Mouse (Mus musculus): Measurements from ENCODE around the gene Has1. TPM values are rescaled to one million over a fixed set of nuclear protein-coding genes. Genes with fewer than 3 reads are reported as not detected.

The Has1 gene
- total RNA-seq, 1 experiment: 0.22 TPM

DNA sequence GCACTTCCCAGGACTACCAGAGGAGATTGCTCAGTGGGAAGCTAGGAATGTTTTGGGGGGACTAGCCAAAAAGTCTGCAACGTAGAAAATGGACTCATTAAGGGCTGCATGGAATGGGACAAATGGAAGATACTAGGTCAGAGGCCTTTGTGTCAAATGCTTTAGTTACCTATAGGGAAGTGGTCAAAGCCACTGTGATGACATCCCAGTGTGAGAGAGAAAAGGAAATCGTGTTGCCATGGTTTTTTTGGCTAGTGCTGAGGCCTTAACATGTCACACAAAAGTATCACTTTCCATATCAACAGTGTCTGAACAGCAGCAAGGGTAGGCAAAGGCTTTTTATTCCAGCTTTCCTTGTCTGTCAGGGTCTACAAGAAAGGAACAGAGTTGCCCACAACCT, 10.2 kb upstream of the Has1 start:
- no peak overlapping the region for H3K27ac ChIP-seq (ENCODE audit: insufficient read depth, low read depth, low read length, poor library complexity, severe bottlenecking)
- no peaks in the 10 kb centered on the region for H3K9me3 ChIP-seq (ENCODE audit: control insufficient read depth, insufficient read depth, low read depth, low read length)
- H3K4me1 ChIP-seq (ENCODE audit: control insufficient read depth in 2 of 2, insufficient read depth in 2 of 2, low read length in 2 of 2, poor library complexity in 1 of 2): no peaks in the 10 kb centered on the region
- TF ChIP-seq MAFK (IDR thresholded peaks at IDR 0.05; ENCODE audit: insufficient read depth, low read depth, low read length) (no peak), CHD2 (IDR thresholded peaks at IDR 0.05; ENCODE audit: low read depth, low read length) (no peak), ZC3H11A (IDR thresholded peaks at IDR 0.05; ENCODE audit: borderline replicate concordance, low read depth, low read length) (no peak), ZNF384 (IDR thresholded peaks at IDR 0.05; ENCODE audit: low read depth, low read length) (no peak), HCFC1 (IDR thresholded peaks at IDR 0.05; ENCODE audit: borderline replicate concordance, insufficient read depth, low read length) (no peak)
- in situ Hi-C loops (cut with MboI; ENCODE audit: low sequenced_read_pairs in 2 of 2, unreplicated experiment in 2 of 2): no loop called here
- no peaks in the 10 kb centered on the region for H3K36me3 ChIP-seq (ENCODE audit: control insufficient read depth, insufficient read depth, low read length, poor library complexity, severe bottlenecking)
- H3K4me3 ChIP-seq (ENCODE audit: insufficient read depth in 1 of 2, low read depth in 1 of 2, low read length in 2 of 2, poor library complexity in 1 of 2, severe bottlenecking in 1 of 2): no peak overlapping the region
- H3K9ac ChIP-seq (ENCODE audit: insufficient read depth, low read depth, low read length, poor library complexity, severe bottlenecking): no peak overlapping the region
- DNase-seq (ENCODE audit: low read depth, low spot score): no peak

DNA sequence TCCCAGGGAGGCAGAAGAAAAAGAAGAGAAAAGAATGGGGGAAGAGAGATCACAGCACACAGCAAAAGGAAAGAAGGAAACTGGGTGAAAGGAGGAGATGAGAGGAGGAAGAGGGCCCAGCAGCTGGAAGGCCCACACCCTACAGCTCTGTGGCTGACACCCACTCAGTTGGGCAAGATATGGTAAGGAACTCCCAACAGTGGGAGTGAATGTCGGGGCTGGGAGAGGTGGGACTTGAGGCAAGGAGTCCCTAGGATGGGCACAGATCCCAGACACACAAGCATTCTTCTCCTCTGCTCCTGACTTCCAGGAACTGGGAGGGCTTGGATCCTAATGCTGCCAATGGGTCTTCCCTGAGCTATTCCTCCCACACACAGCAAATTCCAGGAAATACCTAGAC, 7.4 kb upstream of the Has1 start:
- H3K4me1 ChIP-seq (ENCODE audit: control insufficient read depth in 2 of 2, insufficient read depth in 2 of 2, low read length in 2 of 2, poor library complexity in 1 of 2): no peaks in the 10 kb centered on the region
- H3K9me3 ChIP-seq (ENCODE audit: control insufficient read depth, insufficient read depth, low read depth, low read length): no peaks in the 10 kb centered on the region
- TF ChIP-seq ZC3H11A (IDR thresholded peaks at IDR 0.05; ENCODE audit: borderline replicate concordance, low read depth, low read length): no peak
- TF ChIP-seq HCFC1 (IDR thresholded peaks at IDR 0.05; ENCODE audit: borderline replicate concordance, insufficient read depth, low read length): no peak
- no peak for TF ChIP-seq ZNF384 (IDR thresholded peaks at IDR 0.05; ENCODE audit: low read depth, low read length)
- TF ChIP-seq MAFK (IDR thresholded peaks at IDR 0.05; ENCODE audit: insufficient read depth, low read depth, low read length): no peak
- TF ChIP-seq CHD2 (IDR thresholded peaks at IDR 0.05; ENCODE audit: low read depth, low read length): no peak
- no peak overlapping the region for H3K4me3 ChIP-seq (ENCODE audit: insufficient read depth in 1 of 2, low read depth in 1 of 2, low read length in 2 of 2, poor library complexity in 1 of 2, severe bottlenecking in 1 of 2)
- in situ Hi-C loops (cut with MboI; ENCODE audit: low sequenced_read_pairs in 2 of 2, unreplicated experiment in 2 of 2): no loop called here
- H3K36me3 ChIP-seq (ENCODE audit: control insufficient read depth, insufficient read depth, low read length, poor library complexity, severe bottlenecking): no peaks in the 10 kb centered on the region
- no peak for DNase-seq (ENCODE audit: low read depth, low spot score)
- H3K27ac ChIP-seq (ENCODE audit: insufficient read depth, low read depth, low read length, poor library complexity, severe bottlenecking): no peak overlapping the region
- H3K9ac ChIP-seq (ENCODE audit: insufficient read depth, low read depth, low read length, poor library complexity, severe bottlenecking): no peak overlapping the region

DNA sequence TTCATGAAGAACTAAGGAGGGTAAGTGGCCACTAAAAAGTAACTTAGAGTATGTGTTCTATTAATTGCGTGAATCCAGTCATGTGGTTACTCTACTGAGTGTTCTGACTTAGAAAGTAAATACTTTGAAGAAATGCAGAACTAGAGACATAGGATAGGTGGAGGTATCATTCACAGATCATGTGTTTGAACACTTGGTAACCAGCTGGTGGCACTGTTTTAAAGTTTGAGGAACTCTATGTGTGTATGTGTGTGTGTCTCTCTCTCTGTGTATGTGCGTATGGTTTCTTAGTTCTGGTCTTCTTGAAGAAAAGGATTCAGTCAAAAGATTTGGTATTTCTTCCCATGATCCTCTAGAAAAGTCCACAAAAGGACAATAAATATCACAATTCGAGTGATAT, 5.1 kb upstream of the Has1 start:
- Histone ChIP-seq H3K36me3 (ENCODE audit: control insufficient read depth, insufficient read depth, low read length, poor library complexity, severe bottlenecking) (no peaks in the 10 kb centered on the region), H3K4me1 (ENCODE audit: control insufficient read depth in 2 of 2, insufficient read depth in 2 of 2, low read length in 2 of 2, poor library complexity in 1 of 2) (no peaks in the 10 kb centered on the region), H3K4me3 (ENCODE audit: insufficient read depth in 1 of 2, low read depth in 1 of 2, low read length in 2 of 2, poor library complexity in 1 of 2, severe bottlenecking in 1 of 2) (no peak overlapping the region), H3K9me3 (ENCODE audit: control insufficient read depth, insufficient read depth, low read depth, low read length) (no peaks in the 10 kb centered on the region), H3K27ac (ENCODE audit: insufficient read depth, low read depth, low read length, poor library complexity, severe bottlenecking) (no peak overlapping the region), H3K9ac (ENCODE audit: insufficient read depth, low read depth, low read length, poor library complexity, severe bottlenecking) (no peak overlapping the region)
- TF ChIP-seq HCFC1 (IDR thresholded peaks at IDR 0.05; ENCODE audit: borderline replicate concordance, insufficient read depth, low read length): no peak
- TF ChIP-seq ZC3H11A (IDR thresholded peaks at IDR 0.05; ENCODE audit: borderline replicate concordance, low read depth, low read length): no peak
- TF ChIP-seq MAFK (IDR thresholded peaks at IDR 0.05; ENCODE audit: insufficient read depth, low read depth, low read length): no peak
- TF ChIP-seq CHD2 (IDR thresholded peaks at IDR 0.05; ENCODE audit: low read depth, low read length): no peak
- TF ChIP-seq ZNF384 (IDR thresholded peaks at IDR 0.05; ENCODE audit: low read depth, low read length): no peak
- no peak for DNase-seq (ENCODE audit: low read depth, low spot score)
- in situ Hi-C loops (cut with MboI; ENCODE audit: low sequenced_read_pairs in 2 of 2, unreplicated experiment in 2 of 2): no loop called here

DNA sequence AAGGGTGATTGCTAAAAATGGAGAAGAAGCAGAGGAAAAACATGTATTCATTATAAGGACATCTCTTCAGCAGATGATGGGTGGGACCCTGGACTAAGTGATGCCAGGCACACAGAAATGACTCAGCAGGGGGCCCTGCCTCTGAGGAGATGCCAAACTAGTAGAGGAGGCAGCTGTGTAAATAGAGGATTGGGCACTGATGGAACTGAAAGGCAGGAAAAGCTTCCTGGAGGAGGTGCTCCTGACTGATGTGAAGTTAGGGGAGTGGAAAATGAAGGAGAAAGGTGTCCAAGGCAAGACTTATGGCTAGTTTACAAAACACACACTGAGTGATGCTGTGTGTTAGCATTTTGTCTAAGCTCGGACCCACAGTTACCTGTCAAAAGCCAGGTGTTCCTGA, 2.4 kb upstream of the Has1 start:
- Histone ChIP-seq H3K27ac (ENCODE audit: insufficient read depth, low read depth, low read length, poor library complexity, severe bottlenecking) (no peak overlapping the region), H3K4me3 (ENCODE audit: insufficient read depth in 1 of 2, low read depth in 1 of 2, low read length in 2 of 2, poor library complexity in 1 of 2, severe bottlenecking in 1 of 2) (no peak overlapping the region), H3K36me3 (ENCODE audit: control insufficient read depth, insufficient read depth, low read length, poor library complexity, severe bottlenecking) (no peaks in the 10 kb centered on the region), H3K9ac (ENCODE audit: insufficient read depth, low read depth, low read length, poor library complexity, severe bottlenecking) (no peak overlapping the region), H3K4me1 (ENCODE audit: control insufficient read depth in 2 of 2, insufficient read depth in 2 of 2, low read length in 2 of 2, poor library complexity in 1 of 2) (no peaks in the 10 kb centered on the region; a peak in 1 of 4 replicates), H3K9me3 (ENCODE audit: control insufficient read depth, insufficient read depth, low read depth, low read length) (no peaks in the 10 kb centered on the region)
- DNase-seq (ENCODE audit: low read depth, low spot score): no peak
- TF ChIP-seq CHD2 (IDR thresholded peaks at IDR 0.05; ENCODE audit: low read depth, low read length): no peak
- no peak for TF ChIP-seq HCFC1 (IDR thresholded peaks at IDR 0.05; ENCODE audit: borderline replicate concordance, insufficient read depth, low read length)
- in situ Hi-C loops (cut with MboI; ENCODE audit: low sequenced_read_pairs in 2 of 2, unreplicated experiment in 2 of 2): no loop called here

DNA sequence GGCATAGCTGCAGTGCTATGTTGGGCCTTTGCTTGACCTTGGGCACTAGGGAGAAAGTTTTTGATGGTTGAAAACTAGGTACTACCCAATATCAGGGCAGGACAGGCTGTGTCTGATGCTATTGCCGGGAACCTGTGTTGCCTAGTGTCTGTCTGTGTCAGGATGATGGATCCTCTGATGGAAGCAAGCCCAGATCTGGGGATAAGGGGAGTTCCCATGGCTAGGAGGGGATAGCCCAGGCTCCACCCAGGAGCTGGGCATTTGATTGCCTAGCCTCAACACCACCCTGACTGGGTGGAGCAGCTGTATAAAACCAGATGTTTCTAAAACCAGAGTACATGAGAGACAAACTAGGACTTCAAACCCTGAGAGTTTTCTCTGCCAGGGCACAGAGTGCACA, 1.6 kb upstream of the Has1 start:
- in situ Hi-C loops (cut with MboI; ENCODE audit: low sequenced_read_pairs in 2 of 2, unreplicated experiment in 2 of 2): no loop called here
- Histone ChIP-seq H3K9me3 (ENCODE audit: control insufficient read depth, insufficient read depth, low read depth, low read length) (no peaks in the 10 kb centered on the region), H3K36me3 (ENCODE audit: control insufficient read depth, insufficient read depth, low read length, poor library complexity, severe bottlenecking) (no peaks in the 10 kb centered on the region), H3K9ac (ENCODE audit: insufficient read depth, low read depth, low read length, poor library complexity, severe bottlenecking) (no peak overlapping the region), H3K4me1 (ENCODE audit: control insufficient read depth in 2 of 2, insufficient read depth in 2 of 2, low read length in 2 of 2, poor library complexity in 1 of 2) (no peaks in the 10 kb centered on the region; a peak in 1 of 4 replicates), H3K27ac (ENCODE audit: insufficient read depth, low read depth, low read length, poor library complexity, severe bottlenecking) (no peak overlapping the region), H3K4me3 (ENCODE audit: insufficient read depth in 1 of 2, low read depth in 1 of 2, low read length in 2 of 2, poor library complexity in 1 of 2, severe bottlenecking in 1 of 2) (no peak overlapping the region)
- TF ChIP-seq ZNF384 (IDR thresholded peaks at IDR 0.05; ENCODE audit: low read depth, low read length) (no peak), HCFC1 (IDR thresholded peaks at IDR 0.05; ENCODE audit: borderline replicate concordance, insufficient read depth, low read length) (no peak), CHD2 (IDR thresholded peaks at IDR 0.05; ENCODE audit: low read depth, low read length) (no peak), MAFK (IDR thresholded peaks at IDR 0.05; ENCODE audit: insufficient read depth, low read depth, low read length) (no peak), ZC3H11A (IDR thresholded peaks at IDR 0.05; ENCODE audit: borderline replicate concordance, low read depth, low read length) (no peak)
- no peak for DNase-seq (ENCODE audit: low read depth, low spot score)
